Mouse (Mus musculus): ENCODE results near the gene Nudt19.

The Nudt19 gene

DNA sequence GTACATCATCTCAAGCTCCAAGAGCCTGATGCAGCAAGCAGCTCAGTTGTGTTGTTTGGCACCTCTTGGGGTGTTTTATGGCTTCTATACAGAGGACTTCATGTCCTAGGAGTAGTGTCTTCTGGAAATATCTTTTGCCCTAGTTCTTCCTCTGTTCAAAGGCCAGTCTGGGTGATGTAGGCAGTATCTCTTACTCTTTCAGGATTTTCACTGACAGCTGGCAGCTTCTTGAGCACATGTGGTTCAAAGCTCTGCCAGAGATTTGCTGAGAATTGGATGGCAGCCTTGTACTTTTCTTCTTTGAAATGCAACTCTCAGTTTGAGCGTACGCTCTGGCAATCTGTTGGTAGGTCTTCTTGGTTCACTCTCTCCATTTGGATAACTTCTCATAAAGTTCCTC lies 58.6 kb downstream of the Nudt19 start:
- ATAC-seq (ENCODE audit: insufficient number of reproducible peaks, low FRiP score, low TSS enrichment), result no peak
